Mouse (Mus musculus) hindbrain, embryonic 16.5 days (tissue): ENCODE data around the gene Arsg. TPM values are rescaled to one million over a fixed set of nuclear protein-coding genes. Genes with fewer than 3 reads are reported as not detected.

Source experiments
- ATAC-seq: fragments of 200-750 bp; cut with Nextera tagmentation; 2 replicates; pipeline ENCODE4 v1.8.0; 2017; ENCODE audit warnings: moderate TSS enrichment, moderate library complexity
- H3K27ac ChIP-seq: fragments of 300-500 bp; sonication (generic); 2 replicates; pipeline ENCODE4 v1.5.1; 2014; ENCODE audit warnings: low read depth, mild to moderate bottlenecking, control low read depth, low read length, moderate library complexity
- H3K27me3 ChIP-seq: fragments of 300-500 bp; sonication (generic); replicated peaks from 2 replicates; pipeline ENCODE4 v1.6.1; 2014; ENCODE audit warnings: low read length; ENCODE audit not compliant: control insufficient read depth, insufficient read depth
- H3K36me3 ChIP-seq: fragments of 300-500 bp; sonication (generic); 2 replicates; pipeline ENCODE4 v1.6.1; 2014; ENCODE audit warnings: mild to moderate bottlenecking, low read length, moderate library complexity, mixed read lengths; ENCODE audit not compliant: control insufficient read depth, insufficient read depth
- H3K4me1 ChIP-seq: fragments of 300-500 bp; sonication (generic); 2 replicates; pipeline ENCODE4 v1.6.1; 2014; ENCODE audit warnings: low read depth, low read length; ENCODE audit not compliant: control insufficient read depth, insufficient read depth
- H3K4me2 ChIP-seq: fragments of 300-500 bp; sonication (generic); 2 replicates; pipeline ENCODE4 v1.6.1; 2014; ENCODE audit warnings: mild to moderate bottlenecking, low read length, control low read depth, moderate library complexity
- H3K4me3 ChIP-seq: fragments of 300-500 bp; sonication (generic); 2 replicates; pipeline ENCODE4 v1.5.1; 2014; ENCODE audit warnings: mild to moderate bottlenecking, low read length, control low read depth, moderate library complexity
- H3K9ac ChIP-seq: fragments of 300-500 bp; sonication (generic); 2 replicates; pipeline ENCODE4 v1.6.1; 2014; ENCODE audit warnings: low read depth, mild to moderate bottlenecking, control low read depth, low read length, moderate library complexity
- H3K9me3 ChIP-seq: fragments of 300-500 bp; sonication (generic); 2 replicates; pipeline ENCODE4 v1.6.1; 2014; ENCODE audit warnings: mild to moderate bottlenecking, low read length, moderate library complexity; ENCODE audit not compliant: control insufficient read depth
- WGBS: fragments of 180-500 bp; shearing (Covaris S2); extraction: QIAGEN DNeasy Blood & Tissue Kit; methylation state at CpG from one replicate; pipeline ENCODE4 v1.1.7; 2014; 5-methylcytosine and 5-hydroxymethylcytosine counted together
- polyA plus RNA-seq: library from polyadenylated mRNA; unstranded; fragments of >200 nt; fragmentation: Nextera tagmentation; extraction: Ambion mirVana; gene quantifications from 2 replicates; pipeline ENCODE4 v1.2.1, GENCODE M21; 2015

Arsg gene
- polyA plus RNA-seq, 1 experiment from 2014 or later: 8.0 TPM

GRCm38 (mm10) chr11:109593200-109593981, 120.2 kb downstream of the Arsg start:
- Histone ChIP-seq H3K27ac (no peak overlapping the region), H3K9ac (no peak overlapping the region), H3K4me1 (no peaks in the 10 kb centered on the region), H3K4me3 (no peak overlapping the region), H3K9me3 (no peaks in the 10 kb centered on the region), H3K4me2 (no peak overlapping the region), H3K27me3 (no peaks in the 10 kb centered on the region), H3K36me3 (no peaks in the 10 kb centered on the region)
- ATAC-seq: no peak
- 69% methylated on average over 6 of the region's 6 CpGs for WGBS

GRCm38 (mm10) chr11:109594761-109595160, 121.6 kb downstream of the Arsg start:
- Histone ChIP-seq H3K4me2 (no peak overlapping the region), H3K9ac (no peak overlapping the region), H3K4me3 (no peak overlapping the region), H3K27ac (no peak overlapping the region), H3K27me3 (no peaks in the 10 kb centered on the region), H3K36me3 (no peaks in the 10 kb centered on the region), H3K9me3 (no peaks in the 10 kb centered on the region), H3K4me1 (no peaks in the 10 kb centered on the region)
- ATAC-seq: no peak
- 87% methylated on average over 8 of the region's 8 CpGs for WGBS

- no peaks in the 10 kb centered on the region for H3K9me3 ChIP-seq
These were observed 125.8 kb downstream of the Arsg start for GRCm38 (mm10) chr11:109598778-109599570.

GRCm38 (mm10) chr11:109607600-109607999, 134.4 kb downstream of the Arsg start:
- WGBS: 83% methylated on average over 6 of the region's 6 CpGs
- no peak for ATAC-seq
- no peak overlapping the region for H3K4me2 ChIP-seq
- H3K9me3 ChIP-seq: no peaks in the 10 kb centered on the region
- H3K9ac ChIP-seq: no peak overlapping the region
- peaks cover 7% of the 10 kb centered on the region for H3K4me1 ChIP-seq
- no peak overlapping the region for H3K4me3 ChIP-seq
- no peak overlapping the region for H3K27ac ChIP-seq
- no peaks in the 10 kb centered on the region for H3K27me3 ChIP-seq
- no peaks in the 10 kb centered on the region for H3K36me3 ChIP-seq

More at GRCm38 (mm10) chr11:109598778-109599570, 125.8 kb downstream of the Arsg start:
- no peak overlapping the region for H3K4me3 ChIP-seq
- no peak overlapping the region for H3K9ac ChIP-seq
- H3K27ac ChIP-seq: no peak overlapping the region
- H3K4me2 ChIP-seq: no peak overlapping the region
- no peaks in the 10 kb centered on the region for H3K4me1 ChIP-seq
- WGBS: 89% methylated on average over 12 of the region's 12 CpGs
- ATAC-seq: no peak
- H3K27me3 ChIP-seq: no peaks in the 10 kb centered on the region
- no peaks in the 10 kb centered on the region for H3K36me3 ChIP-seq

GRCm38 (mm10) chr11:109608976-109609625, 135.9 kb downstream of the Arsg start:
- Histone ChIP-seq H3K4me1 (peaks cover 7% of the 10 kb centered on the region), H3K4me3 (no peak overlapping the region), H3K4me2 (no peak overlapping the region), H3K36me3 (no peaks in the 10 kb centered on the region), H3K9ac (no peak overlapping the region), H3K27ac (no peak overlapping the region), H3K27me3 (no peaks in the 10 kb centered on the region), H3K9me3 (no peaks in the 10 kb centered on the region)
- ATAC-seq: no peak
- 70% methylated on average over 6 of the region's 6 CpGs for WGBS

GRCm38 (mm10) chr11:109610046-109610794, 137.0 kb downstream of the Arsg start:
- Histone ChIP-seq H3K27ac (no peak overlapping the region; the same call in 1 of the 2 replicates), H3K4me3 (peak overlapping the region; percentile 80), H3K4me1 (peaks cover 7% of the 10 kb centered on the region), H3K27me3 (no peaks in the 10 kb centered on the region), H3K4me2 (peak overlapping the region; percentile 85), H3K36me3 (no peaks in the 10 kb centered on the region), H3K9me3 (no peaks in the 10 kb centered on the region), H3K9ac (peak overlapping the region; percentile 76)
- 19% methylated on average over 9 of the region's 9 CpGs for WGBS
- ATAC-seq: no peak

- peaks cover 7% of the 10 kb centered on the region for H3K4me1 ChIP-seq
- H3K4me3 ChIP-seq: peak overlapping the region; percentile 80
- WGBS: under 1% methylated on average over 24 of the region's 26 CpGs
- H3K36me3 ChIP-seq: no peaks in the 10 kb centered on the region
- H3K27ac ChIP-seq: peak overlapping the region; percentile 78
- H3K9me3 ChIP-seq: no peaks in the 10 kb centered on the region
- H3K4me2 ChIP-seq: peak overlapping the region; percentile 85
- peak overlapping the region; percentile 76 for H3K9ac ChIP-seq
- no peaks in the 10 kb centered on the region for H3K27me3 ChIP-seq
- ATAC-seq: no peak
These were observed 137.7 kb downstream of the Arsg start for GRCm38 (mm10) chr11:109610795-109611302.

GRCm38 (mm10) chr11:109611303-109612149, 138.4 kb downstream of the Arsg start, which contains the start of gene Wipi1:
Wipi1 (minus strand) TSS chr11:109611967.
- no peaks in the 10 kb centered on the region for H3K9me3 ChIP-seq
- H3K27me3 ChIP-seq: no peaks in the 10 kb centered on the region
- peak within 1 kb of the TSS; percentile 78 for H3K27ac ChIP-seq
- peaks cover 7% of the 10 kb centered on the region for H3K4me1 ChIP-seq
- H3K4me2 ChIP-seq: peak within 1 kb of the TSS; percentile 85
- peak within 1 kb of the TSS; percentile 76 for H3K9ac ChIP-seq
- peak within 1 kb of the TSS; percentile 80 for H3K4me3 ChIP-seq
- WGBS: under 1% methylated on average over 45 of the region's 58 CpGs
- H3K36me3 ChIP-seq: no peaks in the 10 kb centered on the region
- peak; percentile 98 for ATAC-seq
